Mouse (Mus musculus): ENCODE results near the gene Vasn. TPM values are rescaled to one million over a fixed set of nuclear protein-coding genes. Genes with fewer than 3 reads are reported as not detected.
A peak's percentile ranks its signal among the peaks of the same experiment; 100 is the strongest.

Gene Vasn
- total RNA-seq (2017): 0.19 to 0.43 TPM (median 0.39 TPM) in 3 replicates

- peak; percentile 37; the same call in 1 of the 2 replicates for ATAC-seq (replicated peaks; ENCODE audit: insufficient number of reproducible peaks, low FRiP score, low TSS enrichment, poor library complexity, severe bottlenecking)
These were observed at the start of gene Vasn, which contains the start of gene Dnaja3 for GRCm38 (mm10) chr16:4639831-4640237. Gene Vasn (plus strand): TSS chr16:4639941. Gene Dnaja3 (plus strand): TSS chr16:4639989.

- ATAC-seq (replicated peaks; ENCODE audit: insufficient number of reproducible peaks, low FRiP score, low TSS enrichment, poor library complexity, severe bottlenecking): no peak
These were observed 49.5 kb upstream of the Vasn start for GRCm38 (mm10) chr16:4590236-4590635.

GRCm38 (mm10) chr16:4592909-4593875, 46.5 kb upstream of the Vasn start:
- no peak for ATAC-seq (replicated peaks; ENCODE audit: insufficient number of reproducible peaks, low FRiP score, low TSS enrichment, poor library complexity, severe bottlenecking)

- ATAC-seq (replicated peaks; ENCODE audit: insufficient number of reproducible peaks, low FRiP score, low TSS enrichment, poor library complexity, severe bottlenecking): no peak
These were observed 45.5 kb upstream of the Vasn start, which contains the start of gene Glis2 for GRCm38 (mm10) chr16:4593971-4594813. Gene Glis2 (plus strand): TSS chr16:4594713.

- ATAC-seq (replicated peaks; ENCODE audit: insufficient number of reproducible peaks, low FRiP score, low TSS enrichment, poor library complexity, severe bottlenecking): no peak
These were observed 44.8 kb upstream of the Vasn start for GRCm38 (mm10) chr16:4594814-4595526.

- ATAC-seq (replicated peaks; ENCODE audit: insufficient number of reproducible peaks, low FRiP score, low TSS enrichment, poor library complexity, severe bottlenecking): no peak
These were observed 44.2 kb upstream of the Vasn start for GRCm38 (mm10) chr16:4595527-4595963.

- no peak for ATAC-seq (replicated peaks; ENCODE audit: insufficient number of reproducible peaks, low FRiP score, low TSS enrichment, poor library complexity, severe bottlenecking)
These were observed 43.5 kb upstream of the Vasn start for GRCm38 (mm10) chr16:4596141-4596728.

- no peak for ATAC-seq (replicated peaks; ENCODE audit: insufficient number of reproducible peaks, low FRiP score, low TSS enrichment, poor library complexity, severe bottlenecking)
These were observed 42.9 kb upstream of the Vasn start for GRCm38 (mm10) chr16:4596836-4597235.

GRCm38 (mm10) chr16:4597296-4597695, 42.4 kb upstream of the Vasn start:
- no peak for ATAC-seq (replicated peaks; ENCODE audit: insufficient number of reproducible peaks, low FRiP score, low TSS enrichment, poor library complexity, severe bottlenecking)

- ATAC-seq (replicated peaks; ENCODE audit: insufficient number of reproducible peaks, low FRiP score, low TSS enrichment, poor library complexity, severe bottlenecking): no peak
These were observed 41.7 kb upstream of the Vasn start for GRCm38 (mm10) chr16:4598041-4598440.

- no peak for ATAC-seq (replicated peaks; ENCODE audit: insufficient number of reproducible peaks, low FRiP score, low TSS enrichment, poor library complexity, severe bottlenecking)
These were observed 40.7 kb upstream of the Vasn start for GRCm38 (mm10) chr16:4598891-4599543.

- ATAC-seq (replicated peaks; ENCODE audit: insufficient number of reproducible peaks, low FRiP score, low TSS enrichment, poor library complexity, severe bottlenecking): no peak
These were observed 40.1 kb upstream of the Vasn start for GRCm38 (mm10) chr16:4599616-4600015.

- no peak for ATAC-seq (replicated peaks; ENCODE audit: insufficient number of reproducible peaks, low FRiP score, low TSS enrichment, poor library complexity, severe bottlenecking)
These were observed 38.9 kb upstream of the Vasn start for GRCm38 (mm10) chr16:4600701-4601310.

GRCm38 (mm10) chr16:4602189-4602588, 37.6 kb upstream of the Vasn start:
- ATAC-seq (replicated peaks; ENCODE audit: insufficient number of reproducible peaks, low FRiP score, low TSS enrichment, poor library complexity, severe bottlenecking): no peak

GRCm38 (mm10) chr16:4602766-4603452, 36.8 kb upstream of the Vasn start:
- no peak for ATAC-seq (replicated peaks; ENCODE audit: insufficient number of reproducible peaks, low FRiP score, low TSS enrichment, poor library complexity, severe bottlenecking)

- no peak for ATAC-seq (replicated peaks; ENCODE audit: insufficient number of reproducible peaks, low FRiP score, low TSS enrichment, poor library complexity, severe bottlenecking)
These were observed 36.3 kb upstream of the Vasn start for GRCm38 (mm10) chr16:4603453-4603837.

GRCm38 (mm10) chr16:4604293-4604837, 35.4 kb upstream of the Vasn start:
- no peak for ATAC-seq (replicated peaks; ENCODE audit: insufficient number of reproducible peaks, low FRiP score, low TSS enrichment, poor library complexity, severe bottlenecking)
